Mouse (Mus musculus) fat pad, adult 2 months (tissue): ENCODE results near the gene Kit.

ENCODE experiments used
- DNase-seq: peaks from one replicate; pipeline ENCODE4 v3.0.0-alpha.2; 2011; ENCODE audit warnings: low read depth, low spot score; ENCODE audit errors: extremely low read depth

Gene Kit

DNA sequence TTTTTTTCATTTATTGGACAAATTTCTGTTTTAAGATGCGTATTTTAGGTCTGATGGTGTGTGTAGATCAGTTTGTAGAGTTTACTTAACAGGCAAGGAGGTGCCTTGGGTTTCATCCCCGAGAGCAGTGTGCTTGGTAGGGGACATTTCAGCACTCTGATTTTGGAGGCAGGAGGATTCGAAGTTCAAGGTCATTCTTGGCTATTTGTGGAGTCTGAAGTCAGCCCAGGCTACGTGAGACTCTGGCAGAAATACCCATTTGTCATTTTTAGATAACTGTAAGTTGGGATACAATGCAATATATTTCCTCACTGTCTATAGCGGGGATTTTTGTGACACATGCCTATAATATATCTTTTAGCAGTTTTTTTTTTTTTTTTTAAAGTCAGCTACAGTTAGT is 57.5 kb downstream of the Kit start:
- no peak for DNase-seq

DNA sequence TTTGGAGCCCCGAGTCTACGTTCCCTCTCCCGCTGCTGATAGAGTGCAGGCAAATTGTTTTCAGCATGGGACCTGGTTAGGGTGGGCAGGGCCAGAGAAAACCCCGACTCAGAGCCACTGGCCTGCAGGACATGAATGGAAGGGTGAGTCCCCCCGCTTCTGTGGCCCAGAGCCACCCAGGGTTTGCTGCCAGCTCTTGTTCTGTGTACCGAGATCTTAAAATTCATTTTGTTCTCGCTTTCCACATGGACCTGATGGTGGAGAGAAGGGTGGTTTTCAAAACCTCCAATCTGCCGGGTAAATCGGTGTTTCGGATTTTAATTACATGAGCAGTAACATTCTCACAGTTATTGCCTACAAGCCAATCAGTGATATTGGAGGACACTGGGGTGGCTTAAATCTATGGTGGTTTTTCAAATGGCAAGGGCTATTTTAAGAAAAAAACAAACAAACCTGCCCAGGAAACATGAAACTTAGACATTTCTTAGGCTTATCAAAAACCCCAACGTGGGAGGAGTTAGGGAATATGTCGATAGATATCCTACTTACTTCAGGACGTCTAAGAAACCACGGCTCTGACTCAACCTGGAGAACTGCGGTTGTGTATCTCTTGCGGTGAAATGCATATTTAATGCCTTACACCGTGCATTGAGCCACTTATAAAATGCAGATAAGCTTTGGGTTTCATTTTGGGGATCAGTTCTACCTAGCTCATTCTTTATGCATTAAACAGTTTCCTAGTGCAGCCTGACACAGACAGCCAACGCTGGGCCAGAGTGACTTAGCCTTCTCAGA is 58.3 kb downstream of the Kit start:
- no peak for DNase-seq

DNA sequence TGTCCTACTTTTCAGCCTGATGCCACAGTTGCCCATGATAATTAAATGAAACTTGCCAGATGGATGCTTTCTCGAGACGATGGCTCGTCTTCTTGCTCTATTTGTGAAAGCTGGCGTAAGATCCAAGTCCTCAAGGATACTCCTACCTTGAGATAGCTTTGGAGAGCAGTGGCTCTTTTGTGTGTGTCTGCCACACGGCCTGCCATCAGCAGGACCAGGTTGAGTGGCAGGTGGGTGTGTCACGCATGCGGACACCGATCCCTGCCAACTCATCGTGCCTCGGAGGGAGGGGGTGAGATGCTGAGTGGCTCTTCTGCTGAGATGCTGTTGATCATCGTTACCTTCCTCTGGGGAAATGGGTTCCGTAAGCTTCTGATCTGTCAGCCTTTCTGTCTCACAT is 60.7 kb downstream of the Kit start:
- DNase-seq, result no peak

DNA sequence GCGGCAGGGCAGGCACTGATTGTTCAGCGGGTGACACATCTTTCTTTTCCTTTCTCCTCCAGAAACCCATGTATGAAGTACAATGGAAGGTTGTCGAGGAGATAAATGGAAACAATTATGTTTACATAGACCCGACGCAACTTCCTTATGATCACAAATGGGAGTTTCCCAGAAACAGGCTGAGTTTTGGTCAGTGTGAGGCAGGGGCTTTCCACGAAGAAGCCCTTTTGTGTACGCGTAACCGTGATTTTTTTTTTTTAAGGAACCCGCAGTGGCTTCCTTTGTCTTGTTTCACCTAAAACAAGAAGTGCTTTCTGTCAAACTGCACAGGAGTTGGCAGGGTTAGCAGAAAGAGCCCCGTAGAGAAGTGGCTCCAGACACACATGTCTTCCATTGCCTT is 65.9 kb downstream of the Kit start:
- no peak for DNase-seq

DNA sequence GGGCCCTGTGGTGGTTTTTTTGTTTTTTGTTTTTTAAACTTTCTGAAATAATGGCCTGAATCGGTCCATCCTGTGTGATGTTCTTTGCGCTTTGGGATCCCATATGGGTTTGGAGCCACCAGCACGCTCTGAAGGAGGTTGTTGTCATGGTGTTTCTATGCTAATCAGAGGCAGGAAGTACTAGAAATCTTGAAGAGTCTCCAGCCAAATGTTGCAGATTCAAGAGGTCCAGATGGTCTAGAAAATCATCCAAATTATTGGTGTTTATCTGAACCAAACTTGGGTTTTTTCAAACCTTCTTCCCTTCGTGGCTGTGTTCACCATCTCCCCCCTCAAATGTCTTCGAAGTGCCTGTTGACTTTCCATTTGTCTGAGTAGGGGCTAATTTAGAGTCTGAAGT is 72.3 kb downstream of the Kit start:
- DNase-seq, result no peak

DNA sequence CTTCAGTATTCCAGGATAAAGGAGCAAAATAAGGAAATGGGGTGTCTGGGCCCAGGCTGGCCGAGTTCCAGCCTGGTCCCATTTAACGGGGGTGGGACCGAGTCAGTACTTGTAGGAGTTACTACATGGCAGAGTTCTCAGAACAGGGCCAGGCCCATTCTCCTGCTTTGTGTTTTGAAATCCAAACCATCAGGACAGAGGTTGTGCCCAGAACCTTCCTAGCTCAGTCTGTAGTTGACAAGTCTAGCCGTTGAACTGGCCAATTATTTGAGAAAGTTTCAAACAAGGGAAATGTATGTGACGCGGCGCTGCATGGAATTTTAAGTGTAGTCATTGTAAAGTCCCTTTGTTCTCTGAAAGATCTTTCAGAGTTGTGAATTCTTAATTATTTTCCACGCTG is 75.8 kb downstream of the Kit start:
- DNase-seq, result no peak

DNA sequence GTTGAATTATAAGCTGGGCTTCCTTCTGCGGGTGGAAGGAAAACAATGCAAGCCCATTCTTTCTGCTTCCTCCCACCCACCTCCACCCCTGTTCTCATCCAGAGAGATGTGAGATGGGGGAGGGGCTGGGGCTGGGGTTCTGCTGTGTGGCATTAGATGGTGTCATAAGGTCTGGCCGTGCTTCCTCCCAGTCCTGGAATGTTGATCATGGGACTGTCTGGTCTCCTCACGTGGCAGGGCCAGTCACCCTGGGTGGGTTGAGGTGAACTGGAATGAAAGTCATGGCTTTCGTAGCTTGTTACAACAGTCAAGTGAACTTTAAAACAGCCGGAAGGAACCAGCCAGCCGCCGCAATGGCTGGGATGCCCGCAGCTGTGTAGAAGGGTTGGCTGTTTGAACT is 78.7 kb downstream of the Kit start:
- DNase-seq, result no peak

DNA sequence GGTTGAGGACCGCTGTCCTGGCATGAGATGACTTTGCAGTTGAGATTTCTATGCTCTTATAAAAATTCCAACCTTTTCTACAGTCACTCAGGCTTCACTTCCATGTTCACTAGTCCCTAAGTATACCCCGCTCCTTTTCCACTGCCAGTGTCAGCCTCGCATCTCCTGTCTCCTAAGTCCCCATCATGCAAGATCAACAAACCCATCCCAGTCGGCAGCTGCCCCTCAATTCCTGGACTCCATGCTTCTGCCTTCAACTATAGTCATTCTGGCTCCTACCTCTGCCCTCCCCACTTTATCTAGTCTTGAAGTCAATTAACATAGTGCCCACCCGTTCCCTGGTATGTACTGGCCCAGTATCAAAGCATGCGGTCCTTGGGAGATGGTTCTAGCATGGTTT is 83.9 kb downstream of the Kit start:
- no peak for DNase-seq

DNA sequence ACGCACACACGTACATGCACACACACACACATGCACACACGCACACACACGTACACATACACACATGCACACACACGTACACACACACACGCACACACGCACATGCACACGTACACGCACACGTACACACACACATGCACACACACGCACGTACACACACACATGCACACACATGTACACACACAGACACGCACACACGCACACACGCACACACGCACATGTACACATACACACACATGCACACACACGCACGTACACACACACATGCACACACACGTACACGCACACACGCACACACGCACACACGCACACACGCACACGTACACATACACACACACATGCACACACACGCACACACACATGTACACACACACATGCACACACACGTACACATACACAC is 85.6 kb downstream of the Kit start:
- no peak for DNase-seq

DNA sequence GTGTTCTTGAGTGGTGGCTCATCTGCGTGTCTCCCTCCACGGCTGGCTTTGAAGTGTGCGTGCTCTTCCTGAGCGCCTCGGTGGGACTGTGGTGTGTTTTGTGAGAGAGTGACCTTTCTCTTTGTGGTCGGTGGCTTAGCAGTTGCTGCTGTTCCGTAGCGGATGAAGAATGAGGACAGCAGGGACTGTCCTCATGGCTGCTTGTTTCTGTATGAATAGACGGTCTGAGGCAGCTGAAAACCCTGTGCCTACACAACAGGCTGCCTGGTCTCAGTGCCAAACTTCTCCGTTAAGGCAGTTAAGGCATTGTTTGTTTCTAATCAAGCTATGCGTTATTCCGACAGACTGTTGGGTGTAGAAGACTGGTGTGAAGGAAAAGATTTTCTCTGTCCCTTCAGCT is 87.8 kb downstream of the Kit start:
- no peak for DNase-seq

DNA sequence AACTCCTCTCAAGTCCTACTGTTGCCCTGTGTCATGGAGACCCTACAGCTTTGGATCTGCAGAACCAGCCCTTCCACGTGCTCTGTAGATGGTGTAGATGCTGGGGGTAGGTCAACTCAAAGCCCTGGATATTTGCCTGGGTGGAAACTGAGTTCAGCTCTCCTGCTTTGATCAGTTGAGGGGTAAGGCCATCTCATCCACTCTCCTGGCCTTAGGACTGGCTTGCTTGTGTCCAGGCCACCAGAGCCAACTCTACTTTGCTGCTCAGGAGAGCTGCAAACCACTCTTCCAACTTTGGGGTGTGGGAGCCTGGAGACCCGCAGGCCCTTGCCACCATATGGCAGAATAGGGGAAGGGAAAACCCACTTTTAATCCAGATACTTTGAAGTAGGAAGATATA is 89.1 kb downstream of the Kit start:
- DNase-seq, result no peak

DNA sequence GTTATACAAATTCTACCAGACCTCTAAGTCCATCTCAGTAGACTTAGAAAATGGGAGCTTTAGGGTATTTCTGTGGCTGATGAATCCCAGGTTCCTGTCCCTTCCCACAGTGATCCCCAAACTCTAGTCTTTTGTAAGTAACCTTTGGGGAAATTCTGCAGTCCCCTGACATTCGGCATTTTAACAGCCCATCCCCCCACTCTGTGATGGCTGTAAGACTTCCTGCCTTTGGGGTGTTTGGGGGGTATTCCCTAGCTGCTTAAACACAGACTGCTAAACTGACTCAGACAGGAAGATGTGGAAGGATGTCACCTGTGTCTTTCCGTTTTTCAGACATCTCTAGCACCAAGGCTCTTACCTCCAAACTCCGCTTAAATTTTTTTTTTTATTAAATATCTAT is 92.4 kb downstream of the Kit start:
- no peak for DNase-seq

DNA sequence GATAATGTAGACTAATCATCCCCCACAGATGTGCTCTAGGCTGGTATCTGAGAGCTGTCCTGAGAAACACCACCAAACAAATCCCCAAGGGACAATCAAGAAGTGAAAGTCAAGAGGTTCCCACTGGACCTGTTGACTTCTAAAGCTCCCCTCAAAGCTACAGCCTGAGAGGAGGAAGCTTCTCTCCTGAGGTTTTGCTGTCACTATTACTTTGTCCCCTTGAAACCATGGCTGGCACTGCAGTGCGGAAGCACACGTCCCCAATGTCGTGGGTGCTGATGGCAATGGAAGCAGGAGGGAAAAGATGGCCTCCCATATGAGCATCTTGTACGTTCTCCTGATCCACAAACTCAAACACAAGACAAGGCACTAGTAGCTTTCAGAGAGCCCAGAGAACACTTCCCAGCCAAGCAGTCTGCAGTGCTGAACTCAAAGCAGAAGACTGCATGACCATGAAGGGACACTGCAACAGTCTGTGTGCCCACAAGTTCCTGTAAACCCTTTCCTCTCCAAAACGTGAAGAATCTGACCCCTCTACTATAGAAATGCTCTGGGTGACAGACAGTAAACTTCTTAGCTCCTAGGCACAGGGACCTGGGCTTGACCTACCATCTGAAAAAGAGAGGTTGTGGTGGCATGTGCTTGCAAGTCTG is 96.5 kb downstream of the Kit start:
- no peak for DNase-seq

DNA sequence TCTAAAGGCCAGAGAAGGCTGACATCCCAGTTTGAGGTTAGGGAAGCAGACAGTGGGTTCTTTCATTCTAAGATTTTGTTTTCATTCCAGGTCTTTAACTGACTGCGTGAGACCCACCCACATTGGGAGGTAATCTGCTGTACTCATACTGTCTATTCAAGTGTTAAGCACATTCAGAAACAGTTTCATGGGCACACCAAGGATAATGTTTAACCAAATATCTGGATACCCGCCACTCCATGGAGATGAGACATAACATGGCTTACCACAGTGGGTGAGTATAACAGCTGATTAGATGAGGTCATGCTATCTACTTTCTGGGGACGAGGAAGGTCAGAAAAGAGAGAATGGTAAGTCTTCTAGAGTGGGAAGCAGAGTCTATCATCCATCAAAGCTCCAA is 101.3 kb downstream of the Kit start:
- DNase-seq, result no peak

DNA sequence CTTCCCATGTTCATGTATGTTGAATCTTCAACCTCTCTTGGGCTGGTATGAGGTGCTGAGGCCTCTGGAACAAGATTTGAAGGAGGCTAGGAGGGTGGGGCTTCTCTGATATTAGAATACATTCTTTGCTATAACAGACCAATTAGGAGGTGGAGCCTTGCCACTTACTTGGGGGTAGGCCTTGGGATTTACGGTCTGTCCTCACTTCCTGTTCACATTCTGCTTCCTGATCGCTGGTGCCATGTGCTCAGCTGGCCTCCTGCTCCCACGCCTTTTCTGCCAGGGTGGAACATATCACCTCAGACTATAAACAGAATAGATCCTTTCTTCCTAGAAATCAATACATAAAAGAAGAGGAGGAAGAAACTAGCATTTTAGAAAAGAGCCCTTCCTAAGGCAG is 105.2 kb downstream of the Kit start:
- no peak for DNase-seq

DNA sequence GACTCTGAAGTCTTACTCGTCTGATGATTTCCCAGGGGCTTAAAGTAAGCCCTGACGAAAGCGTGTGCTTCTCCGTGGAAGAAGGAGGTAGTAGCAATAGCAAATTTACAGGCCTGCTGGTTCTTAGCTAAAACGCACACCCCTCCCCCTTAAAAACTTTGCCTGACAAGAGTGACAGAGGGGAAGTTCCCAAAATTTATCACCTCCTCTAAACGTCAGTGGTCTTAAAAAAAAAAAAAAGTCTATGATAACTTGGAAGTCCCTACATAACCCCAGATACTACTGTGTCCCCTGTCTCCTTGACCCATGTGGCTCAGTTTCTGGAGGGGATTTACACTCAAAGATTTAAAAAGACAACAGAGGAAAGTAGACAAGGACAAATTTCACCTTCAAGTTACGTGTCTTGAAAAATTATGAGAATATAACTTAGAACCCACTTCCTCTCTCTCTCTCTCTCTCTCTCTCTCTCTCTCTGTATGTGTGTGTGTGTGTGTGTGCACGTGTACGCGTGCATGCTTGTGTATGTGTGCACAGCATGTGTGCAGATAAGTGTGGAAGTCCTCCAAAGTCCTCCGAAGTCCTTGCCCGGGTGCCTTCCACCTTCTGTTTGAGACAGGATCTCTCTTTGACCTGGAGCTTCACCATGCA is 120.6 kb downstream of the Kit start:
- no peak for DNase-seq

DNA sequence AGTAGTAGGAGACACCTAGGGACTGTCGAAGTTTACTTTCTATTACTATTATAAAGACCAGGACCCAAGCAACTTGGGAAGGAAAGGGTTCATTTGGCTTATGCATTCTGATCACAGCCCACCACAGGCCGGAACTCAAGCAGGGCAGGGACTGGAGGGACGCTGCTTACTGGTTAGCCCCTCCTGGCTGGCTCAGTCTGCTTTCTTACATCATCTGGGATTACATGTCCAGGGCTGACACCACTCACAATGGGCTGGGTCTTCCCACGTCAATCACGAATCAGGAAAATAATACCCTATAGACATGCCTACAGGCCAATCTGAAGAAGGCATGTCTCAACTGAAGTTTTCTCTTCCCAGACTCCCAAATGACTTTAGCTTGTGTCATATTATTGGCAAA is 122.2 kb downstream of the Kit start:
- DNase-seq, result no peak

DNA sequence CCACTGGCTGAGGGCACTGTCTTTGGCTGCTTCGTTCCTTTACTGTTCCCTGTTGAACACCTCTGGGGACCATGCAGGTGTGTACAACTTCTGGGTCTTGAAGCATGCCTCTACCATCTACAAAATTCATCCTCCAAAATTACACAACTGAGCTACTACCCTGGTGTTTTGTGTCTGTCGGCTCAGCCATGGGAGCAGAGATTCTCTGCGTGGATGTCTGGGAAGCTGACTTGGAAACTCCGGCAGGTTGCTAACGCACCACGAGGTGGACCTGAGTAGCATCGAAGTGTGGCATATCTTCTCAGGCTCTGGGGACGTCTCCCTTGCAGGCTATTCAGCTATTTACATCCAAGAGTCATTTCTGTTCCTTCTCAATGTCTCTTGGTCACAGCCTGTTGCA is 123.8 kb downstream of the Kit start:
- DNase-seq, result no peak

DNA sequence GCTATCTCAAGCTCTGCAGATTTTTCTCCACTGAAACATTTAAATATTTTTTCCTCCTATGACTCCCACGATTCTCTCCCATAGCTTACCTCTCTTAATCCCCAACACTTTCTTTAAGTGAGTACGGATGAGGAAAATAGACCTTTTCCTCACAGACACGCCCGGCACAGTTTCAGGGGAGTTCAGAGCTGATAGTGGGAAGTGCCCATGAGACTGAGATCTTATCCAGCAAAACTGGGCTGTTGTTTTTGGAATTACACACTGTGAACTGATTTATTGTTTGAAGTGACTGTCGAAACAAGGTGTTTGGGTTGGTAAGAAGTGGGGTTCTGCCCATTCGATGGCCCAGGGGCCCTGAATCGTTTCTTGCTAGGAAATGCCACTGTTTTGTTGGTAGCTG is 124.4 kb downstream of the Kit start:
- no peak for DNase-seq

DNA sequence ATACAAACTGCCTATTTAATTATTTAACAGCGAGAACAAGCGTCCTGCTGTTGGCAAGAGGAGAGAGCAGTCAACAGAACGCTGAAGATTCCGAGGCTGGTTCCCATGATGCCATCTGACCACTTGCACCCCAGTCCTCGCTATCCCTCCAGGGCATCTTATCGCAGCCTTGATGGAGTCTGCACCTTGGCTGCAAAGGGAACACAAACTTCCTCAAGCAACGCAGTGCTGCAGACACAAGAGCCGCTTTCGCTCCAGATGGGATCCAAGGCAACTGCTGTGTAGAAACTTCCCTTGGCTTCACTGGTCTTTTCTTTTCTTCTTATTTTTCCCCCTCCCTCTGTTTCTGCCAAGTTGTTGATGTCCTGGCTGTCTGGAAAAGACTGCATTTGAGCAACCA is 124.8 kb downstream of the Kit start:
- no peak for DNase-seq

DNA sequence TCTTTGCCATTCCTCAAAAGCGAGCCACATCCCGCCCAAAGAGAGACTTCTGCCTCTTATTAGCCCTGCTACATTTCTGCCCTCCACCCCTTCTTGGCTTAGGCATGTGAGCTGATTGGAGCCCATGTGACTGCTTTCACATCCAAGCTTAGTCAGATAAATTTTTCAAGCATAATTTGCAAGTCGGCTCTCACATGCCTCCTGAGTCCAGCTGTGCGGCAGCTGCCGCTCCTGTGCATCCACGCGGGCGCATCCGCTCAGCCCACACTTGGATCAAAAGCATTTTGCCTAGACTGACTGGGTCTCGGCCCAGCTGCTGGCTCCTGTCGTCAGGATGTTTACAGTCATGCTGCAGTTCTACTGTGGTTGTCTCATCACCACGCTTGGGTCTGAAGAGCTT is 126.9 kb downstream of the Kit start:
- DNase-seq, result no peak

DNA sequence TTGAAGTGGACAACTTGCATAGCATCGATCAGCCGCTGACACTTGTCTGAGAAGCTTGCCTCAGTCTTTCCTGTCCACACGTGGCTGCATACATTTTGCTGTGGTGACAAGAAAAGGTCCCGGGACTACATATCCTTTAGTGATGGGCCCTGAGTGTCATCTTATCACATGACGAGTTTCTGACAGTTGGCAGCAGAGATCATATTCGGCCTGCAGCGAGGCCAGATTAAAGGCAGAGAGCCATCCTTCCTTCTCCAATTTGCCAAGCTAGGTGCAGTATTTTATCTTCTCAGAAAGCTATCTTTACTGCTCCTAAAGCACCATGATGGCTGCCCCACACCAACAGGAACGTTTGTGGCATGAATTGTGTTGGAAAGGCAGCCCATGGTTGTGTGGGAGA is 127.4 kb downstream of the Kit start:
- DNase-seq, result no peak
